Mouse (Mus musculus): ENCODE data around the gene Hist1h2ae. TPM values are rescaled to one million over a fixed set of nuclear protein-coding genes. Genes with fewer than 3 reads are reported as not detected.
"Not testable (repeated sequence)": the region's sequence is repeated elsewhere in the genome, so short reads cannot be mapped to it uniquely, and the experiment has no call there.

The Hist1h2ae gene
- total RNA-seq, 2 experiments from 2014 or later, result 0.45 TPM; not detected in 1

GRCm38 (mm10) chr13:23551931-23552914 lies 18.8 kb downstream of the Hist1h2ae start:
- Histone ChIP-seq H3K4me3 (peak overlapping the region; percentile 73), H3K27ac (peak overlapping the region; percentile 82)
- no peak for DNase-seq
- no peak for TF ChIP-seq CTCF (IDR thresholded peaks at IDR 0.05)
- intact Hi-C loops (cut with DNase I), result no loop called here

GRCm38 (mm10) chr13:23551146-23551834 lies 19.7 kb downstream of the Hist1h2ae start, which contains the start of gene Hist1h4f:
Gene Hist1h4f, minus strand, starts transcription at chr13:23551648.
- peak within 1 kb of the TSS; percentile 73 for H3K4me3 ChIP-seq
- DNase-seq, result peak; percentile 73
- TF ChIP-seq CTCF (IDR thresholded peaks at IDR 0.05), result peak; percentile 61
- H3K27ac ChIP-seq, result peak within 1 kb of the TSS; percentile 82
- intact Hi-C loops (cut with DNase I), result not testable (repeated sequence)

- H3K27ac ChIP-seq, result peak overlapping the region; percentile 82
- no peak for TF ChIP-seq CTCF (IDR thresholded peaks at IDR 0.05)
- intact Hi-C loops (cut with DNase I), result no loop called here
- peak overlapping the region; percentile 73 for H3K4me3 ChIP-seq
- DNase-seq, result no peak
Measured at GRCm38 (mm10) chr13:23550761-23551145, 20.3 kb downstream of the Hist1h2ae start.

- DNase-seq, result no peak
- intact Hi-C loops (cut with DNase I), result no loop called here
- Histone ChIP-seq H3K4me3 (no peak overlapping the region), H3K27ac (no peak overlapping the region)
- no peak for TF ChIP-seq CTCF (IDR thresholded peaks at IDR 0.05)
Measured at GRCm38 (mm10) chr13:23546694-23547093, 24.3 kb downstream of the Hist1h2ae start.

- DNase-seq; intact Hi-C loops (cut with DNase I): not testable (repeated sequence)
- H3K27ac ChIP-seq, result peak overlapping the region; percentile 96
- H3K4me3 ChIP-seq, result peak overlapping the region; percentile 74
Measured at GRCm38 (mm10) chr13:23544787-23545120, 26.3 kb downstream of the Hist1h2ae start.

GRCm38 (mm10) chr13:23543965-23544786 lies 26.8 kb downstream of the Hist1h2ae start, which contains the start of gene Hist1h3f:
Gene Hist1h3f, plus strand, starts transcription at chr13:23544052.
- peak within 1 kb of the TSS; percentile 96 for H3K27ac ChIP-seq
- intact Hi-C loops (cut with DNase I), result no loop called here

GRCm38 (mm10) chr13:23542999-23543607 lies 27.9 kb downstream of the Hist1h2ae start, which contains the start of gene Hist1h2bh:
Gene Hist1h2bh, minus strand, starts transcription at chr13:23543392.
- intact Hi-C loops (cut with DNase I), result not testable (repeated sequence)
- DNase-seq, result peak; percentile 48
- Histone ChIP-seq H3K27ac (peak within 1 kb of the TSS; percentile 96), H3K4me3 (peak within 1 kb of the TSS; percentile 74)

More at GRCm38 (mm10) chr13:23543965-23544786, 26.8 kb downstream of the Hist1h2ae start, which contains the start of gene Hist1h3f:
- no peak for TF ChIP-seq CTCF (IDR thresholded peaks at IDR 0.05)
- peak within 1 kb of the TSS; percentile 74 for H3K4me3 ChIP-seq
- DNase-seq, result peak; percentile 63

- intact Hi-C loops (cut with DNase I); DNase-seq: not testable (repeated sequence)
- Histone ChIP-seq H3K4me3 (peak overlapping the region; percentile 74), H3K27ac (peak overlapping the region; percentile 96)
Measured at GRCm38 (mm10) chr13:23542225-23542980, 28.6 kb downstream of the Hist1h2ae start.

- H3K27ac ChIP-seq, result no peak overlapping the region
- no peak overlapping the region for H3K4me3 ChIP-seq
- no peak for DNase-seq
- intact Hi-C loops (cut with DNase I), result no loop called here
- TF ChIP-seq CTCF (IDR thresholded peaks at IDR 0.05), result no peak
Measured at GRCm38 (mm10) chr13:23541497-23541896, 29.5 kb downstream of the Hist1h2ae start.

GRCm38 (mm10) chr13:23539821-23540220 lies 31.2 kb downstream of the Hist1h2ae start:
- DNase-seq; H3K27ac ChIP-seq; intact Hi-C loops (cut with DNase I); H3K4me3 ChIP-seq: not testable (repeated sequence)

- no peak for TF ChIP-seq CTCF (IDR thresholded peaks at IDR 0.05)
- intact Hi-C loops (cut with DNase I), result no loop called here
- H3K4me3 ChIP-seq, result no peak overlapping the region
- no peak overlapping the region for H3K27ac ChIP-seq
- no peak for DNase-seq
Measured at GRCm38 (mm10) chr13:23538249-23538648, 32.8 kb downstream of the Hist1h2ae start.

Data from gastrocnemius, adult 2 months (tissue).